Mouse (Mus musculus) midbrain, embryonic 16.5 days (tissue): Measurements from ENCODE around the gene Bpifa1. TPM values are rescaled to one million over a fixed set of nuclear protein-coding genes. Genes with fewer than 3 reads are reported as not detected.
"Not testable (repeated sequence)": the region's sequence is repeated elsewhere in the genome, so short reads cannot be mapped to it uniquely, and the experiment has no call there.

ENCODE experiments used
- ATAC-seq: fragments of 200-750 bp; cut with Nextera tagmentation; 2 replicates; pipeline ENCODE4 v1.8.0; 2017; ENCODE audit warnings: moderate TSS enrichment
- H3K27ac ChIP-seq: fragments of 300-500 bp; sonication (generic); 2 replicates; pipeline ENCODE4 v1.5.1; 2014; ENCODE audit warnings: mild to moderate bottlenecking, low read length, mixed read lengths
- H3K27me3 ChIP-seq: fragments of 300-500 bp; sonication (generic); 2 replicates; pipeline ENCODE4 v1.6.1; 2014; ENCODE audit warnings: low read depth, low read length, mixed read lengths; ENCODE audit not compliant: control insufficient read depth, insufficient read depth
- H3K36me3 ChIP-seq: fragments of 300-500 bp; sonication (generic); 2 replicates; pipeline ENCODE4 v1.6.1; 2014; ENCODE audit warnings: mild to moderate bottlenecking, low read length, moderate library complexity, mixed read lengths; ENCODE audit not compliant: control insufficient read depth, insufficient read depth
- H3K4me1 ChIP-seq: fragments of 300-500 bp; sonication (generic); 2 replicates; pipeline ENCODE4 v1.6.1; 2014; ENCODE audit warnings: mild to moderate bottlenecking, low read length, mixed read lengths; ENCODE audit not compliant: control insufficient read depth, insufficient read depth
- H3K4me2 ChIP-seq: fragments of 300-500 bp; sonication (generic); 2 replicates; pipeline ENCODE4 v1.6.1; 2014; ENCODE audit warnings: mild to moderate bottlenecking, low read length, mixed read lengths
- H3K4me3 ChIP-seq: fragments of 300-500 bp; sonication (generic); 2 replicates; pipeline ENCODE4 v1.5.1; 2014; ENCODE audit warnings: low read depth, mild to moderate bottlenecking, low read length, moderate library complexity, mixed read lengths
- H3K9ac ChIP-seq: fragments of 300-500 bp; sonication (generic); 2 replicates; pipeline ENCODE4 v1.6.1; 2014; ENCODE audit warnings: low read depth, low read length, mixed read lengths
- H3K9me3 ChIP-seq: fragments of 300-500 bp; sonication (generic); replicated peaks from 2 replicates; pipeline ENCODE4 v1.6.1; 2014; ENCODE audit warnings: mild to moderate bottlenecking, low read length, mixed read lengths; ENCODE audit not compliant: control insufficient read depth, poor library complexity, severe bottlenecking
- WGBS: fragments of 180-500 bp; shearing (Covaris S2); extraction: QIAGEN DNeasy Blood & Tissue Kit; methylation state at CpG from one replicate; pipeline ENCODE4 v1.1.7; 2014; 5-methylcytosine and 5-hydroxymethylcytosine counted together
- polyA plus RNA-seq: library from polyadenylated mRNA; unstranded; fragments of >200 nt; fragmentation: Nextera tagmentation; extraction: Ambion mirVana; gene quantifications from 2 replicates; pipeline ENCODE4 v1.2.1, GENCODE M21; 2015

Gene Bpifa1
- polyA plus RNA-seq, 1 experiment from 2014 or later = not detected

GRCm38 (mm10) chr2:154169172-154169571 is 26.5 kb downstream of the Bpifa1 start:
- no peak overlapping the region for H3K27ac ChIP-seq
- no peaks in the 10 kb centered on the region for H3K27me3 ChIP-seq
- ATAC-seq = no peak

GRCm38 (mm10) chr2:154171621-154172020 is 28.9 kb downstream of the Bpifa1 start:
- no peaks in the 10 kb centered on the region for H3K36me3 ChIP-seq
- WGBS = 73% methylated on average over 6 of the region's 6 CpGs
- no peaks in the 10 kb centered on the region for H3K27me3 ChIP-seq
- H3K4me2 ChIP-seq = no peak overlapping the region
- no peak overlapping the region for H3K27ac ChIP-seq
- no peak for ATAC-seq
- H3K4me1 ChIP-seq = no peaks in the 10 kb centered on the region
- H3K4me3 ChIP-seq = no peak overlapping the region
- no peak overlapping the region for H3K9ac ChIP-seq
- no peaks in the 10 kb centered on the region for H3K9me3 ChIP-seq

More at GRCm38 (mm10) chr2:154169172-154169571, 26.5 kb downstream of the Bpifa1 start:
- no peaks in the 10 kb centered on the region for H3K9me3 ChIP-seq
- no peak overlapping the region for H3K9ac ChIP-seq
- 80% methylated on average over 3 of the region's 3 CpGs for WGBS
- no peaks in the 10 kb centered on the region for H3K4me1 ChIP-seq
- H3K4me2 ChIP-seq = no peak overlapping the region
- no peak overlapping the region for H3K4me3 ChIP-seq
- H3K36me3 ChIP-seq = no peaks in the 10 kb centered on the region

- 36% methylated on average over 1 of the region's 1 CpGs for WGBS
- Histone ChIP-seq H3K9ac (no peak overlapping the region), H3K9me3 (no peaks in the 10 kb centered on the region), H3K4me3 (no peak overlapping the region), H3K4me1 (no peaks in the 10 kb centered on the region), H3K36me3 (no peaks in the 10 kb centered on the region), H3K27me3 (no peaks in the 10 kb centered on the region), H3K27ac (no peak overlapping the region), H3K4me2 (no peak overlapping the region)
- no peak for ATAC-seq
Observed at GRCm38 (mm10) chr2:154173313-154173712, 30.6 kb downstream of the Bpifa1 start.

GRCm38 (mm10) chr2:154181900-154182299 is 39.2 kb downstream of the Bpifa1 start:
- H3K4me3 ChIP-seq, H3K4me1 ChIP-seq, H3K4me2 ChIP-seq, H3K27ac ChIP-seq, H3K9me3 ChIP-seq, H3K9ac ChIP-seq, ATAC-seq, H3K27me3 ChIP-seq, H3K36me3 ChIP-seq: not testable (repeated sequence)
- WGBS = 89% methylated on average over 7 of the region's 7 CpGs

- not testable (repeated sequence) for ATAC-seq
- WGBS = 86% methylated on average over 4 of the region's 4 CpGs
Observed at GRCm38 (mm10) chr2:154183061-154183460, 40.4 kb downstream of the Bpifa1 start.

GRCm38 (mm10) chr2:154185319-154185718 is 42.6 kb downstream of the Bpifa1 start:
- no peak for ATAC-seq

More at GRCm38 (mm10) chr2:154183061-154183460, 40.4 kb downstream of the Bpifa1 start:
- H3K4me3 ChIP-seq, H3K27ac ChIP-seq, H3K9me3 ChIP-seq, H3K9ac ChIP-seq, H3K27me3 ChIP-seq, H3K4me2 ChIP-seq, H3K4me1 ChIP-seq, H3K36me3 ChIP-seq: not testable (repeated sequence)

GRCm38 (mm10) chr2:154185748-154186147 is 43.1 kb downstream of the Bpifa1 start:
- no peak for ATAC-seq
- Histone ChIP-seq H3K9ac (no peak overlapping the region), H3K4me2 (no peak overlapping the region), H3K9me3 (no peaks in the 10 kb centered on the region), H3K4me1 (no peaks in the 10 kb centered on the region), H3K27me3 (no peaks in the 10 kb centered on the region), H3K36me3 (no peaks in the 10 kb centered on the region), H3K4me3 (no peak overlapping the region), H3K27ac (no peak overlapping the region)
- WGBS = 92% methylated on average over 3 of the region's 3 CpGs

More at GRCm38 (mm10) chr2:154185319-154185718, 42.6 kb downstream of the Bpifa1 start:
- Histone ChIP-seq H3K36me3 (no peaks in the 10 kb centered on the region), H3K27me3 (no peaks in the 10 kb centered on the region), H3K4me1 (no peaks in the 10 kb centered on the region), H3K27ac (no peak overlapping the region), H3K9me3 (no peaks in the 10 kb centered on the region), H3K9ac (no peak overlapping the region), H3K4me2 (no peak overlapping the region), H3K4me3 (no peak overlapping the region)
- 91% methylated on average over 6 of the region's 6 CpGs for WGBS

GRCm38 (mm10) chr2:154187468-154187867 is 44.8 kb downstream of the Bpifa1 start:
- H3K9ac ChIP-seq = no peak overlapping the region
- no peaks in the 10 kb centered on the region for H3K9me3 ChIP-seq
- no peak overlapping the region for H3K4me3 ChIP-seq
- no peaks in the 10 kb centered on the region for H3K36me3 ChIP-seq
- WGBS = 46% methylated on average over 5 of the region's 5 CpGs
- H3K4me2 ChIP-seq = no peak overlapping the region
- H3K4me1 ChIP-seq = no peaks in the 10 kb centered on the region
- H3K27me3 ChIP-seq = no peaks in the 10 kb centered on the region
- ATAC-seq = no peak
- H3K27ac ChIP-seq = no peak overlapping the region

- no peak for ATAC-seq
- no peaks in the 10 kb centered on the region for H3K9me3 ChIP-seq
- no peak overlapping the region for H3K4me3 ChIP-seq
- H3K36me3 ChIP-seq = no peaks in the 10 kb centered on the region
- H3K27ac ChIP-seq = no peak overlapping the region
- 88% methylated on average over 7 of the region's 7 CpGs for WGBS
- no peak overlapping the region for H3K4me2 ChIP-seq
- no peaks in the 10 kb centered on the region for H3K4me1 ChIP-seq
- no peak overlapping the region for H3K9ac ChIP-seq
- no peaks in the 10 kb centered on the region for H3K27me3 ChIP-seq
Observed at GRCm38 (mm10) chr2:154189877-154190434, 47.3 kb downstream of the Bpifa1 start.
